Mouse (Mus musculus): ENCODE data around the gene Mog. TPM values are rescaled to one million over a fixed set of nuclear protein-coding genes. Genes with fewer than 3 reads are reported as not detected.

Gene Mog
- not detected for polyA plus RNA-seq (2015; fragmentation: Illumina TruSeq; extraction: RNeasy Lipid Tissue Mini Kit (QIAGEN cat#74804); ENCODE audit: insufficient read depth, low read depth, low replicate concordance)

GRCm38 (mm10) chr17:37022628-37023576 lies at the start of gene Mog:
TSS of gene Mog (minus strand) at chr17:37023398.

GRCm38 (mm10) chr17:37045611-37046311 lies 22.6 kb upstream of the Mog start, which contains the start of gene Gabbr1:
TSS of gene Gabbr1 (plus strand) at chr17:37045966.

GRCm38 (mm10) chr17:37000863-37001262 lies 22.3 kb downstream of the Mog start, which contains the start of gene Zfp57:
TSS of gene Zfp57 (plus strand) at chr17:37001163.

DNA sequence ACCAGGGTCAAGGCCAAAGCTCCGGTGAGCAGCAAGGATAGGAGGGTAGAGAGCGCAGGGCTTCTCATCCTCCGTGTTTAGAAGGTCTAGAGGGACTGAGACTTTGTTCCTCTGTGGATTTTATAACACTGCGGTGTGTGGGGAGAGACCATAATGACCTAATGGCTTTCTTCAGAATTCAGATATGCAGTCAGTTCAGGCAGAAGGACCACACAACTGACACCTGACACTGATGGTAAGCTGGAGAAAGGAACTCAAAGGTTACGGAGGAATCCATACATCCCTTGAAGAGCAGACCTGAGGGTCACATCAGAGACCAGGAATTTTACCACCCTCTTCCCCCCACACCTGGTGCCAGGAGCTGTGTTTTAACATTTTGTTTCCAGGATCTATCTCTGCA lies 33.8 kb downstream of the Mog start, which contains the start of gene H2-M5:
Gene H2-M5, minus strand, starts transcription at position 101 of the 400 bp plus-strand sequence.

GRCm38 (mm10) chr17:36981221-36981813 lies 41.9 kb downstream of the Mog start, which contains the start of gene 2410137M14Rik:
TSS of gene 2410137M14Rik (minus strand) at chr17:36981237.

Other genes with a start within 250 kb of the Mog start
- gene H2-M10.6, start 211.2 kb downstream of the Mog start, polyA plus RNA-seq (2015; fragmentation: Illumina TruSeq; extraction: RNeasy Lipid Tissue Mini Kit (QIAGEN cat#74804); ENCODE audit: insufficient read depth, low read depth, low replicate concordance) = not detected
- 9.4 TPM for gene Trim26, start 186.3 kb downstream of the Mog start, polyA plus RNA-seq (2015; fragmentation: Illumina TruSeq; extraction: RNeasy Lipid Tissue Mini Kit (QIAGEN cat#74804); ENCODE audit: insufficient read depth, low read depth, low replicate concordance)
- not detected for gene Trim15, start 156.2 kb downstream of the Mog start, polyA plus RNA-seq (2015; fragmentation: Illumina TruSeq; extraction: RNeasy Lipid Tissue Mini Kit (QIAGEN cat#74804); ENCODE audit: insufficient read depth, low read depth, low replicate concordance)
- not detected for gene Trim10, start 153.8 kb downstream of the Mog start, polyA plus RNA-seq (2015; fragmentation: Illumina TruSeq; extraction: RNeasy Lipid Tissue Mini Kit (QIAGEN cat#74804); ENCODE audit: insufficient read depth, low read depth, low replicate concordance)
- gene Trim40, start 133.3 kb downstream of the Mog start, polyA plus RNA-seq (2015; fragmentation: Illumina TruSeq; extraction: RNeasy Lipid Tissue Mini Kit (QIAGEN cat#74804); ENCODE audit: insufficient read depth, low read depth, low replicate concordance) = not detected
- gene Trim31, start 125.3 kb downstream of the Mog start, polyA plus RNA-seq (2015; fragmentation: Illumina TruSeq; extraction: RNeasy Lipid Tissue Mini Kit (QIAGEN cat#74804); ENCODE audit: insufficient read depth, low read depth, low replicate concordance) = not detected
- gene Rnf39, start 80.5 kb downstream of the Mog start, polyA plus RNA-seq (2015; fragmentation: Illumina TruSeq; extraction: RNeasy Lipid Tissue Mini Kit (QIAGEN cat#74804); ENCODE audit: insufficient read depth, low read depth, low replicate concordance) = 2.1 TPM
- gene Ppp1r11, start 71.7 kb downstream of the Mog start, polyA plus RNA-seq (2015; fragmentation: Illumina TruSeq; extraction: RNeasy Lipid Tissue Mini Kit (QIAGEN cat#74804); ENCODE audit: insufficient read depth, low read depth, low replicate concordance) = 11.8 TPM
- gene Znrd1, start 64.8 kb downstream of the Mog start, polyA plus RNA-seq (2015; fragmentation: Illumina TruSeq; extraction: RNeasy Lipid Tissue Mini Kit (QIAGEN cat#74804); ENCODE audit: insufficient read depth, low read depth, low replicate concordance) = 20.8 TPM
- 2.8 TPM for gene Znrd1as, start 64.8 kb downstream of the Mog start, polyA plus RNA-seq (2015; fragmentation: Illumina TruSeq; extraction: RNeasy Lipid Tissue Mini Kit (QIAGEN cat#74804); ENCODE audit: insufficient read depth, low read depth, low replicate concordance)
- not detected for gene 2410137M14Rik, start 42.2 kb downstream of the Mog start, polyA plus RNA-seq (2015; fragmentation: Illumina TruSeq; extraction: RNeasy Lipid Tissue Mini Kit (QIAGEN cat#74804); ENCODE audit: insufficient read depth, low read depth, low replicate concordance)
- not detected for gene H2-M5, start 33.9 kb downstream of the Mog start, polyA plus RNA-seq (2015; fragmentation: Illumina TruSeq; extraction: RNeasy Lipid Tissue Mini Kit (QIAGEN cat#74804); ENCODE audit: insufficient read depth, low read depth, low replicate concordance)
- 3.3 TPM for gene Zfp57, start 22.2 kb downstream of the Mog start, polyA plus RNA-seq (2015; fragmentation: Illumina TruSeq; extraction: RNeasy Lipid Tissue Mini Kit (QIAGEN cat#74804); ENCODE audit: insufficient read depth, low read depth, low replicate concordance)
- 12.4 TPM for gene Gabbr1, start 22.6 kb upstream of the Mog start, polyA plus RNA-seq (2015; fragmentation: Illumina TruSeq; extraction: RNeasy Lipid Tissue Mini Kit (QIAGEN cat#74804); ENCODE audit: insufficient read depth, low read depth, low replicate concordance)
- not detected for gene Olfr90, start 65.1 kb upstream of the Mog start, polyA plus RNA-seq (2015; fragmentation: Illumina TruSeq; extraction: RNeasy Lipid Tissue Mini Kit (QIAGEN cat#74804); ENCODE audit: insufficient read depth, low read depth, low replicate concordance)
- gene Olfr91, start 74.9 kb upstream of the Mog start, polyA plus RNA-seq (2015; fragmentation: Illumina TruSeq; extraction: RNeasy Lipid Tissue Mini Kit (QIAGEN cat#74804); ENCODE audit: insufficient read depth, low read depth, low replicate concordance) = not detected
- gene Olfr92, start 96.7 kb upstream of the Mog start, polyA plus RNA-seq (2015; fragmentation: Illumina TruSeq; extraction: RNeasy Lipid Tissue Mini Kit (QIAGEN cat#74804); ENCODE audit: insufficient read depth, low read depth, low replicate concordance) = not detected
- gene Olfr93, start 138.1 kb upstream of the Mog start, polyA plus RNA-seq (2015; fragmentation: Illumina TruSeq; extraction: RNeasy Lipid Tissue Mini Kit (QIAGEN cat#74804); ENCODE audit: insufficient read depth, low read depth, low replicate concordance) = not detected
- gene Ubd, start 170.5 kb upstream of the Mog start, polyA plus RNA-seq (2015; fragmentation: Illumina TruSeq; extraction: RNeasy Lipid Tissue Mini Kit (QIAGEN cat#74804); ENCODE audit: insufficient read depth, low read depth, low replicate concordance) = not detected
- gene Olfr94, start 177.6 kb upstream of the Mog start, polyA plus RNA-seq (2015; fragmentation: Illumina TruSeq; extraction: RNeasy Lipid Tissue Mini Kit (QIAGEN cat#74804); ENCODE audit: insufficient read depth, low read depth, low replicate concordance) = not detected
- not detected for gene Olfr95, start 189.7 kb upstream of the Mog start, polyA plus RNA-seq (2015; fragmentation: Illumina TruSeq; extraction: RNeasy Lipid Tissue Mini Kit (QIAGEN cat#74804); ENCODE audit: insufficient read depth, low read depth, low replicate concordance)
- not detected for gene Olfr96, start 196.7 kb upstream of the Mog start, polyA plus RNA-seq (2015; fragmentation: Illumina TruSeq; extraction: RNeasy Lipid Tissue Mini Kit (QIAGEN cat#74804); ENCODE audit: insufficient read depth, low read depth, low replicate concordance)
- not detected for gene Olfr97, start 213.9 kb upstream of the Mog start, polyA plus RNA-seq (2015; fragmentation: Illumina TruSeq; extraction: RNeasy Lipid Tissue Mini Kit (QIAGEN cat#74804); ENCODE audit: insufficient read depth, low read depth, low replicate concordance)
- not detected for gene Olfr98, start 240.4 kb upstream of the Mog start, polyA plus RNA-seq (2015; fragmentation: Illumina TruSeq; extraction: RNeasy Lipid Tissue Mini Kit (QIAGEN cat#74804); ENCODE audit: insufficient read depth, low read depth, low replicate concordance)
- gene H2-M3, start 246.8 kb upstream of the Mog start, polyA plus RNA-seq (2015; fragmentation: Illumina TruSeq; extraction: RNeasy Lipid Tissue Mini Kit (QIAGEN cat#74804); ENCODE audit: insufficient read depth, low read depth, low replicate concordance) = 5.1 TPM